ENCODE assay signal across 8 mouse cellular contexts in genomic region chr4:108458201-108458741, GRCm38 (mm10). TPM values are rescaled to one million over a fixed set of nuclear protein-coding genes. Genes with fewer than 3 reads are reported as not detected.
DNase-seq lines count a peak whose midpoint lies in the region; ATAC-seq lines count a peak whose summit lies in the region.

No protein-coding gene starts in this region.

- H3K36me3 ChIP-seq in midbrain, embryonic 16.5 days (ENCODE audit: control insufficient read depth, insufficient read depth, low read length): no peaks in the 10 kb centered on the region

- peak overlapping the region; percentile 70 for H3K4me2 ChIP-seq in midbrain, embryonic 16.5 days (ENCODE audit: low read length)

- peak overlapping the region; percentile 100 for H3K4me3 ChIP-seq in midbrain, embryonic 16.5 days (ENCODE audit: low read depth, low read length)

- peak overlapping the region; percentile 100 for H3K27ac ChIP-seq in midbrain, embryonic 16.5 days (ENCODE audit: low read length)

- H3K9ac ChIP-seq in midbrain, embryonic 16.5 days (ENCODE audit: low read depth, low read length): peak overlapping the region; percentile 99

- no peaks in the 10 kb centered on the region for H3K27me3 ChIP-seq in midbrain, embryonic 16.5 days (ENCODE audit: control insufficient read depth, insufficient read depth, low read depth, low read length)

- no peaks in the 10 kb centered on the region for H3K9me3 ChIP-seq in midbrain, embryonic 16.5 days (replicated peaks; ENCODE audit: control insufficient read depth, low read length, poor library complexity, severe bottlenecking)

- WGBS in midbrain, embryonic 16.5 days: 32% methylated on average over 5 of the region's 5 CpGs

- H3K4me1 ChIP-seq in midbrain, embryonic 16.5 days (ENCODE audit: control insufficient read depth, insufficient read depth, low read length): peaks cover 15% of the 10 kb centered on the region

- peak; percentile 7 for ATAC-seq in inflammation-experienced regulatory T-cells, adult 6 months
- ATAC-seq in midbrain, embryonic 16.5 days: no peak

- DNase-seq in retina, embryonic 14.5 days (ENCODE audit: low spot score): peak; percentile 25
- no peak for DNase-seq in retina, postnatal 1 day
- DNase-seq in embryo, embryonic 11 days: peak; percentile 28
- no peak for DNase-seq in adrenal gland, postnatal 36 days
- DNase-seq in layer of hippocampus, postnatal 25 days (ENCODE audit: extremely low spot score in 1 of 2, low spot score in 1 of 2): no peak
- no peak for DNase-seq in urinary bladder, adult 18-20 months (ENCODE audit: low spot score in 2 of 2)

RNA-seq across cellular contexts. Expression of gene Tut4, which starts 1.0 kb away (rescaled TPM):
- polyA plus RNA-seq in inflammation-experienced regulatory T-cells, adult 6 months (2017; shearing (Covaris generic)): 10 to 100 TPM; 38.3 to 97.4 (median 89.2) TPM
- 50.9 and 58.4 TPM in 2 replicates for polyA plus RNA-seq in midbrain, embryonic 16.5 days (2015; fragmentation: Nextera tagmentation; extraction: Ambion mirVana)
- 10 to 100 TPM; 28.7 to 37.8 TPM for total RNA-seq in adrenal gland, postnatal 36 days (2021)
- 10 to 100 TPM; 28.0 to 42.2 TPM for total RNA-seq in layer of hippocampus, postnatal 25 days (2021)

RNA-seq across cellular contexts. Expression of gene Gpx7, which starts 51.5 kb away (rescaled TPM):
- polyA plus RNA-seq in inflammation-experienced regulatory T-cells, adult 6 months (2017; shearing (Covaris generic)): 1 to 10 TPM in 2 of 3 experiments, under 1 TPM in 1; 0.83 to 3.8 (median 2.5) TPM
- 26.5 and 26.9 TPM in 2 replicates for polyA plus RNA-seq in midbrain, embryonic 16.5 days (2015; fragmentation: Nextera tagmentation; extraction: Ambion mirVana)
- 10 to 100 TPM in 1 of 2 experiments, 1 to 10 TPM in 1; 7.9 to 11.1 TPM for total RNA-seq in adrenal gland, postnatal 36 days (2021)
- 1 to 10 TPM; 4.7 to 7.0 TPM for total RNA-seq in layer of hippocampus, postnatal 25 days (2021)

Comparison
In these comparisons a context has a peak if more than half of its experiments do, and no peak if none do; other contexts are left out.
1. DNase-seq: peak in retina, embryonic 14.5 days (single experiment) and embryo, embryonic 11 days (single experiment); none in retina, postnatal 1 day (single experiment), adrenal gland, postnatal 36 days (0 of 2), layer of hippocampus, postnatal 25 days (0 of 2) and urinary bladder, adult 18-20 months (0 of 2).